ENCODE assay signal across 8 mouse cellular contexts in the genomic region with DNA sequence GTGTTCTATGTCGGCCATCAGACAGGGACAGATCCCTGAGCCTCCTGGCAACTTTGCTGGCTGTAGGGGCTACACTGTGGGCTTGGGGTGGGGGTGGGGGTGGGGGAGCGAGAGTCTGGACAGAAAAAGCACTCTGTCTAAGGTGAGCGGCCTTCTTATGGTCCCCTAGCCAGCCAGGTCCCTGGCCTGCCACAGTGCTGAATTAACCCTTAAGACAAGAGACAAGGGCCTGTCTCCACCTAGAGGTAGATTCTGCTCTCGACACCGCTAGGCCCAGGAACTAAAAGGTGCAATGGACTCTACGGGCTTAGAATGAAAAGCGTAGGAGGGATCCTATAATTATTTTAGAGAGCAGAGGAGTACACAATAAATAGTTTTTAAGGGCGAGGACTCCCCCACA. TPM values are rescaled to one million over a fixed set of nuclear protein-coding genes. Genes with fewer than 3 reads are reported as not detected.
DNase-seq lines count a peak whose midpoint lies in the region; ATAC-seq and TF ChIP-seq lines count a peak whose summit lies in the region.

No protein-coding gene starts in this region.

- peaks cover 21% of the 10 kb centered on the region for H3K4me1 ChIP-seq in limb, embryonic 13.5 days
- H3K4me1 ChIP-seq in midbrain, embryonic 15.5 days: no peaks in the 10 kb centered on the region

- no peaks in the 10 kb centered on the region for H3K36me3 ChIP-seq in limb, embryonic 13.5 days
- H3K36me3 ChIP-seq in midbrain, embryonic 15.5 days (replicated peaks): no peaks in the 10 kb centered on the region

- H3K27me3 ChIP-seq in limb, embryonic 13.5 days: no peaks in the 10 kb centered on the region
- no peaks in the 10 kb centered on the region for H3K27me3 ChIP-seq in midbrain, embryonic 15.5 days (replicated peaks)

- no peak overlapping the region for H3K9ac ChIP-seq in limb, embryonic 13.5 days
- H3K9ac ChIP-seq in midbrain, embryonic 15.5 days: no peak overlapping the region

- peak; percentile 73 to 82 for ATAC-seq in hematopoietic stem cell, adult 5-6 weeks (replicated peaks in 1 of 2; ENCODE audit: insufficient read depth in 1 of 2, low FRiP score in 2 of 2, low TSS enrichment in 1 of 2, low read depth in 1 of 2, poor library complexity in 2 of 2, severe bottlenecking in 2 of 2)
- peak; percentile 44; the same call in 1 of the 2 replicates for ATAC-seq in limb, embryonic 13.5 days (ENCODE audit: low FRiP score, low read depth)
- peak; percentile 64 for ATAC-seq in midbrain, embryonic 15.5 days (replicated peaks)

- no peak overlapping the region for H3K27ac ChIP-seq in left cerebral cortex, adult 2 months
- H3K27ac ChIP-seq in limb, embryonic 13.5 days: no peak overlapping the region
- no peak overlapping the region for H3K27ac ChIP-seq in midbrain, embryonic 15.5 days

- 22% methylated on average over 8 of the region's 8 CpGs for WGBS in limb, embryonic 13.5 days
- WGBS in midbrain, embryonic 15.5 days: 29% methylated on average over 8 of the region's 8 CpGs

- H3K4me2 ChIP-seq in limb, embryonic 13.5 days (replicated peaks): no peak overlapping the region
- H3K4me2 ChIP-seq in midbrain, embryonic 15.5 days: no peak overlapping the region

- no peak for DNase-seq in left cerebral cortex, adult 2 months (ENCODE audit: extremely low spot score in 1 of 2, low spot score in 2 of 2)
- DNase-seq in left cerebral cortex, postnatal 14 days (ENCODE audit: low spot score in 2 of 2): no peak
- peak; percentile 39 for DNase-seq in c-Kit-positive CD71-positive TER-119-negative erythroid progenitor cells, embryonic 14.5 days (ENCODE audit: low read depth)
- no peak for DNase-seq in right cerebral cortex, postnatal 25 days
- no peak for DNase-seq in ovary, postnatal 10 days (ENCODE audit: low spot score)

- peak; percentile 60 for TF ChIP-seq CTCF in left cerebral cortex, adult 2 months (IDR thresholded peaks at IDR 0.05)

- H3K9me3 ChIP-seq in limb, embryonic 13.5 days: no peaks in the 10 kb centered on the region
- no peaks in the 10 kb centered on the region for H3K9me3 ChIP-seq in midbrain, embryonic 15.5 days

- no peak overlapping the region for H3K4me3 ChIP-seq in left cerebral cortex, adult 2 months
- H3K4me3 ChIP-seq in limb, embryonic 13.5 days: no peak overlapping the region
- H3K4me3 ChIP-seq in midbrain, embryonic 15.5 days: no peak overlapping the region

- intact Hi-C loops in left cerebral cortex, adult 2 months (cut with DNase I): loop anchor here (2.0 to 10.0 kb wide), 2 partner anchors 196 to 666 kb away; no protein-coding TSS in a partner anchor
- intact Hi-C loops in left cerebral cortex, postnatal 14 days (cut with DNase I): no loop called here

RNA-seq across cellular contexts. Expression of a gene that starts 19.7 kb away (rescaled TPM):
- total RNA-seq in left cerebral cortex, adult 2 months (2021): 10 to 100 TPM; 33.6 to 44.5 TPM
- 10 to 100 TPM; 42.7 to 43.2 TPM for total RNA-seq in left cerebral cortex, postnatal 14 days (2021)
- total RNA-seq in hematopoietic stem cell, adult 5-6 weeks (2017): 43.7 and 49.8 TPM in 2 replicates
- polyA plus RNA-seq in limb, embryonic 13.5 days (2015; fragmentation: Nextera tagmentation; extraction: Ambion mirVana): 58.6 and 58.7 TPM in 2 replicates
- polyA plus RNA-seq in midbrain, embryonic 15.5 days (2015; fragmentation: Nextera tagmentation; extraction: Ambion mirVana): 21.4 and 33.6 TPM in 2 replicates
